Mouse (Mus musculus): ENCODE results near the gene Dnajc5g. TPM values are rescaled to one million over a fixed set of nuclear protein-coding genes. Genes with fewer than 3 reads are reported as not detected.

The Dnajc5g gene
- total RNA-seq, 2 experiments from 2014 or later: not detected

Other genes starting within 250 kb of the Dnajc5g start
- gene Tmem214, start 238.3 kb upstream of the Dnajc5g start, total RNA-seq (2021): 10 to 100 TPM; 54.0 to 57.3 TPM
- gene Agbl5, start 217.6 kb upstream of the Dnajc5g start, total RNA-seq (2021): 1 to 10 TPM; 8.3 TPM
- 100 to 1,000 TPM; 219 to 254 TPM for gene Ost4, start 198.5 kb upstream of the Dnajc5g start, total RNA-seq (2021)
- 10 to 100 TPM; 36.3 to 38.9 TPM for gene Emilin1, start 192.9 kb upstream of the Dnajc5g start, total RNA-seq (2021)
- gene Khk, start 184.9 kb upstream of the Dnajc5g start, total RNA-seq (2021): 10 to 100 TPM; 58.3 to 59.0 TPM
- gene Cgref1, start 160.7 kb upstream of the Dnajc5g start, total RNA-seq (2021): 1 to 10 TPM; 1.0 to 1.9 TPM
- 100 to 1,000 TPM; 146 to 149 TPM for gene Preb, start 145.9 kb upstream of the Dnajc5g start, total RNA-seq (2021)
- gene Tcf23, start 137.6 kb upstream of the Dnajc5g start, total RNA-seq (2021): 1 to 10 TPM; 1.3 to 2.4 TPM
- gene Atraid, start 58.0 kb upstream of the Dnajc5g start, total RNA-seq (2021): 100 to 1,000 TPM; 104 to 109 TPM
- gene Slc5a6, start 57.4 kb upstream of the Dnajc5g start, total RNA-seq (2021): 10 to 100 TPM; 31.6 to 33.1 TPM
- gene Cad, start 51.5 kb upstream of the Dnajc5g start, total RNA-seq (2021): 10 to 100 TPM; 17.5 to 25.4 TPM
- gene Slc30a3, start 2.0 kb downstream of the Dnajc5g start, total RNA-seq (2021): not detected
- under 1 TPM in 1 of 2 experiments, not detected in 1; 0.35 TPM for gene Trim54, start 10.4 kb downstream of the Dnajc5g start, total RNA-seq (2021)
- gene Ucn, start 32.5 kb downstream of the Dnajc5g start, total RNA-seq (2021): not detected
- 10 to 100 TPM; 59.1 to 61.5 TPM for gene Mpv17, start 48.0 kb downstream of the Dnajc5g start, total RNA-seq (2021)
- 1 to 10 TPM; 1.9 to 2.2 TPM for gene Gm29609, start 73.6 kb downstream of the Dnajc5g start, total RNA-seq (2021)
- gene Gtf3c2, start 73.9 kb downstream of the Dnajc5g start, total RNA-seq (2021): 10 to 100 TPM; 43.8 to 55.2 TPM
- gene Snx17, start 86.9 kb downstream of the Dnajc5g start, total RNA-seq (2021): 100 to 1,000 TPM; 103 to 108 TPM
- gene Eif2b4, start 87.1 kb downstream of the Dnajc5g start, total RNA-seq (2021): 10 to 100 TPM; 54.9 to 69.8 TPM
- gene Zfp513, start 96.0 kb downstream of the Dnajc5g start, total RNA-seq (2021): 10 to 100 TPM; 25.9 to 29.2 TPM
- gene Ppm1g, start 114.4 kb downstream of the Dnajc5g start, total RNA-seq (2021): 100 to 1,000 TPM; 110 to 129 TPM
- gene Nrbp1, start 134.6 kb downstream of the Dnajc5g start, total RNA-seq (2021): 10 to 100 TPM; 66.7 to 89.4 TPM
- under 1 TPM in 1 of 2 experiments, not detected in 1; 0.60 TPM for gene Gm9970, start 134.9 kb downstream of the Dnajc5g start, total RNA-seq (2021)
- 1 to 10 TPM; 4.9 to 6.5 TPM for gene Krtcap3, start 145.4 kb downstream of the Dnajc5g start, total RNA-seq (2021)
- 10 to 100 TPM; 34.9 to 37.9 TPM for gene Ift172, start 184.8 kb downstream of the Dnajc5g start, total RNA-seq (2021)
- 10 to 100 TPM in 1 of 2 experiments, 1 to 10 TPM in 1; 9.5 to 10.3 TPM for gene Fndc4, start 189.8 kb downstream of the Dnajc5g start, total RNA-seq (2021)
- under 1 TPM; 0.22 to 0.36 TPM for gene Gckr, start 191.2 kb downstream of the Dnajc5g start, total RNA-seq (2021)